Mouse (Mus musculus) midbrain, postnatal 0 days (tissue): Measurements from ENCODE around the gene Nfatc2ip. TPM values are rescaled to one million over a fixed set of nuclear protein-coding genes. Genes with fewer than 3 reads are reported as not detected.
A peak's percentile ranks its signal among the peaks of the same experiment; 100 is the strongest.

Source experiments
- ATAC-seq: fragments of 200-750 bp; cut with Nextera tagmentation; 2 replicates; pipeline ENCODE4 v1.8.0; 2017; ENCODE audit warnings: moderate number of reproducible peaks, mild to moderate bottlenecking, moderate TSS enrichment, moderate library complexity; ENCODE audit not compliant: low FRiP score
- DNase-seq: peaks from one replicate; pipeline ENCODE4 v3.0.0-alpha.2; 2015; ENCODE audit warnings: low spot score
- H3K27ac ChIP-seq: fragments of 300-500 bp; sonication (generic); 2 replicates; pipeline ENCODE4 v1.5.1; 2014; ENCODE audit warnings: low read depth, mild to moderate bottlenecking, low read length, mixed read lengths
- H3K27me3 ChIP-seq: fragments of 300-500 bp; sonication (generic); 2 replicates; pipeline ENCODE4 v1.6.1; 2014; ENCODE audit warnings: low read length, control low read depth, mixed read lengths; ENCODE audit not compliant: insufficient read depth
- H3K36me3 ChIP-seq: fragments of 300-500 bp; sonication (generic); 2 replicates; pipeline ENCODE4 v1.6.1; 2014; ENCODE audit warnings: low read length, control low read depth, mixed read lengths; ENCODE audit not compliant: insufficient read depth
- H3K4me1 ChIP-seq: fragments of 300-500 bp; sonication (generic); 2 replicates; pipeline ENCODE4 v1.6.1; 2014; ENCODE audit warnings: mild to moderate bottlenecking, control low read depth, antibody characterized with exemption, low read length, mixed read lengths; ENCODE audit not compliant: insufficient read depth
- H3K4me2 ChIP-seq: fragments of 300-500 bp; sonication (generic); 2 replicates; pipeline ENCODE4 v1.6.1; 2014; ENCODE audit warnings: low read depth, mild to moderate bottlenecking, low read length, mixed read lengths; ENCODE audit not compliant: poor library complexity, severe bottlenecking
- H3K4me3 ChIP-seq: fragments of 300-500 bp; sonication (generic); 2 replicates; pipeline ENCODE4 v1.5.1; 2014; ENCODE audit warnings: low read depth, mild to moderate bottlenecking, low read length, moderate library complexity
- H3K9ac ChIP-seq: fragments of 300-500 bp; sonication (generic); replicated peaks from 2 replicates; pipeline ENCODE4 v1.6.1; 2014; ENCODE audit warnings: mild to moderate bottlenecking, low read length, moderate library complexity, mixed read lengths; ENCODE audit not compliant: poor library complexity, severe bottlenecking
- H3K9me3 ChIP-seq: fragments of 300-500 bp; sonication (generic); 2 replicates; pipeline ENCODE4 v1.6.1; 2016; ENCODE audit warnings: low read length, control low read depth
- CTCF ChIP-seq: IDR thresholded peaks from 2 replicates; pipeline ENCODE4 v1.5.1; 2016; ENCODE audit warnings: antibody characterized with exemption, mild to moderate bottlenecking
- WGBS: fragments of 180-500 bp; shearing (Covaris S2); extraction: QIAGEN DNeasy Blood & Tissue Kit; methylation state at CpG from one replicate; pipeline ENCODE4 v1.1.7; 2014; 5-methylcytosine and 5-hydroxymethylcytosine counted together
- microRNA-seq: library from miRNA; unstranded; fragments of <30 nt; microRNA quantifications from one replicate; pipeline ENCODE4, GENCODE M21; 2016; ENCODE audit warnings: borderline number of aligned reads
- polyA plus RNA-seq: library from polyadenylated mRNA; unstranded; fragments of >200 nt; fragmentation: Nextera tagmentation; extraction: Ambion mirVana; gene quantifications from 2 replicates; pipeline ENCODE4 v1.2.1, GENCODE M21; 2015
- total RNA-seq: library from RNA; depleted of rRNA; stranded (reverse); fragments of >200 nt; gene quantifications from 2 replicates; pipeline ENCODE4 v1.2.3, GENCODE M21; 2014; rRNA removed

Nfatc2ip gene
- total and polyA plus RNA-seq, 2 experiments from 2014 or later = 2.4 to 6.0 TPM

DNA sequence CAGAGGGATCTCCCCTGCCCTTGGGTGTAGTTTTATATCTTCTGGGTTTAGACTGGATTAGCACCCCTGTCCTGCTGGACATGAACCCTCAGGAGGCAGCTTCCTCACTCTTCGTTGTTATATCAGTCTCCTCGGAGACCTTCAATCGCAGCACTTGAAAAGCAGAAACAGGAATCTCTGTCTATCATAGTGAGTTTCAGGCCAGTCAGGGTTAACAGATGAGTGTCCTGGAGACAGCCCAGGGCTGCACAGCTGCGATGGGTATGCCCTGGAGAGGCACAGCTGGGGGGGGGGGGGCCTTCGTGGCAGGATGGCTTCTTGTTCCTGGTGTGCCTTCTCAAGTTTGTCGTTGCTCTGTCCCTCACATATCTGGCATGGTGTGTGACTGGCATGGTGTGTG lies 55.6 kb downstream of the Nfatc2ip start:
- no peak for TF ChIP-seq CTCF
- Histone ChIP-seq H3K9ac (no peak overlapping the region), H3K36me3 (no peaks in the 10 kb centered on the region), H3K4me1 (no peaks in the 10 kb centered on the region), H3K4me2 (no peak overlapping the region), H3K27ac (no peak overlapping the region), H3K4me3 (no peak overlapping the region), H3K27me3 (no peaks in the 10 kb centered on the region), H3K9me3 (no peaks in the 10 kb centered on the region)
- 56% methylated on average over 6 of the region's 6 CpGs for WGBS
- DNase-seq (no peak), ATAC-seq (no peak)

GRCm38 (mm10) chr7:126340206-126340618 lies 56.3 kb downstream of the Nfatc2ip start:
- no peaks in the 10 kb centered on the region for H3K36me3 ChIP-seq
- H3K27ac ChIP-seq = no peak overlapping the region
- H3K4me2 ChIP-seq = no peak overlapping the region
- H3K9ac ChIP-seq = no peak overlapping the region
- WGBS = 78% methylated on average over 6 of the region's 6 CpGs
- no peaks in the 10 kb centered on the region for H3K9me3 ChIP-seq
- no peak for TF ChIP-seq CTCF
- no peak overlapping the region for H3K4me3 ChIP-seq
- H3K4me1 ChIP-seq = no peaks in the 10 kb centered on the region
- H3K27me3 ChIP-seq = no peaks in the 10 kb centered on the region
- DNase-seq (no peak), ATAC-seq (no peak)

DNA sequence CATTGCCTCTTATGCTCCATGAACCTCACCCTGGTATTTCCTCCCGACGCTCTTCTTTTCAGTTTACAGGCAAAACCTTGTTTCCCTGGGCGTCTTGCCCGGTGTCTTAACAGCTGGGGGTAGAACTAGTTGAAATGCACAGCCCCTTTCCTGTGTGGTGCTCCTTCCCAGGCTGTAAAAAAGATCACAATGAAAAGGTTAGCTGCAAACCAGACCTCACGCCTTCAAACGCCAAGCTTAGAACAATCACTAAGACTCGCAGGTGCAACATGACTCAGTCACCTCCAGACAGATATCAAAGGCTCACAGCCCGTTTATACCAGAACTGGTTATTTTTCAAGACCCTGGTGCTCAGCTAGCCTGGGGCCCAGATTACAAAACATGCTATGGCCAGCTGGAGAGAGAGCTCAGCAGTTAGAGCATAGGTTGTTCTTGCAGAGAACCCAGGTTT lies 57.0 kb downstream of the Nfatc2ip start:
- Histone ChIP-seq H3K36me3 (no peaks in the 10 kb centered on the region), H3K4me3 (no peak overlapping the region), H3K27ac (no peak overlapping the region), H3K4me1 (no peaks in the 10 kb centered on the region), H3K9me3 (no peaks in the 10 kb centered on the region), H3K4me2 (no peak overlapping the region), H3K9ac (no peak overlapping the region), H3K27me3 (no peaks in the 10 kb centered on the region)
- DNase-seq = no peak
- TF ChIP-seq CTCF = no peak
- 70% methylated on average over 8 of the region's 8 CpGs for WGBS
- no peak for ATAC-seq

DNA sequence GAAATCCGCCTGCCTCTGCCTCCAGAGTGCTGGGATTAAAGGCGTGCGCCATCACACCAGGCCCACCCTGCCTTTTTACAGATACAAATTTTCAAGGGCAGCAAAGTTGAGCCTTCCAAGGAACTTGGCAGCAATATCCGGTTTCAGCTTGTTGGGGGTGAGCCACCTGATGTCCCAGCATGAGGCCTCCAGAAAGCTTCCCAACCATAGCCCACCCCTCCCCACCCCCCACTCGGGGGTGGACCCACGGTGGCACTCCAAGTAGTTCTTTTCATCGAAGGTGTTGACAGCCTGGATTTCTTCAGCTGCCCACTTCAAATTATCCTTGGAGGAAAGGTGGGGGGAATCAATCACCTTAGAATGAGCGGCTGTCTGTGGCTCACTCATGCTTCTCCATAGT lies 57.6 kb downstream of the Nfatc2ip start:
- ATAC-seq (no peak), DNase-seq (no peak)
- no peaks in the 10 kb centered on the region for H3K36me3 ChIP-seq
- no peak overlapping the region for H3K27ac ChIP-seq
- H3K9me3 ChIP-seq = no peaks in the 10 kb centered on the region
- H3K4me3 ChIP-seq = no peak overlapping the region
- 84% methylated on average over 8 of the region's 8 CpGs for WGBS
- H3K27me3 ChIP-seq = no peaks in the 10 kb centered on the region
- no peaks in the 10 kb centered on the region for H3K4me1 ChIP-seq
- H3K9ac ChIP-seq = no peak overlapping the region
- TF ChIP-seq CTCF = no peak
- H3K4me2 ChIP-seq = no peak overlapping the region

DNA sequence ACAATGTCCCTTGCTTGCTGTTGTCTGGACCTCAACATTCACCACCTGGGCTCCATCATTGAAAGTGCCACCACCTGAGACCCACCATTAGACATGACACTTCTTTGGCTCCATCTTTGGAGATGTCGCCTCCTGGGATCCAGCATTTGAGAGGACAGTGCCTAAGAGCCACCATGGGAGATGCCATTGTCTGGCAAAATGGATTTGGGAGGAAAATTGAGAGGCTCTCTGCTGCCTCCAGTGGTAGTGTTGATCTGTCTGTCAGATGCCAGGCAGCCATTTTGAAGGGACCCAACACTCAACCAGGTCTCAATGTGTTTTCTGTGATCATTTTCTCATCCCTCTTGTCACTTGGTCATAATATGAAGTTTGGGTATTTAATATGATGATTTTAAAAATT lies 61.0 kb downstream of the Nfatc2ip start:
- no peaks in the 10 kb centered on the region for H3K9me3 ChIP-seq
- no peak overlapping the region for H3K27ac ChIP-seq
- peak; percentile 21 for DNase-seq
- H3K27me3 ChIP-seq = no peaks in the 10 kb centered on the region
- no peaks in the 10 kb centered on the region for H3K4me1 ChIP-seq
- peak; percentile 49 for TF ChIP-seq CTCF
- no peak overlapping the region for H3K9ac ChIP-seq
- no peaks in the 10 kb centered on the region for H3K36me3 ChIP-seq
- H3K4me2 ChIP-seq = no peak overlapping the region
- no peak for ATAC-seq
- H3K4me3 ChIP-seq = no peak overlapping the region
- 81% methylated on average over 1 of the region's 1 CpGs for WGBS

Small RNAs within 50 kb of the gene (microRNA-seq; reads per million reads assigned to microRNA genes)
- gene Mir7058 = not detected

Other genes starting within 250 kb of the Nfatc2ip start
- gene Xpo6, start 196.2 kb downstream of the Nfatc2ip start, total RNA-seq = 117 and 157 TPM in 2 replicates
- gene Xpo6, start 196.2 kb downstream of the Nfatc2ip start, polyA plus RNA-seq = 45.1 and 46.9 TPM in 2 replicates
- gene Sbk1, start 124.1 kb downstream of the Nfatc2ip start, total RNA-seq = 535 and 557 TPM in 2 replicates
- 183 and 184 TPM in 2 replicates for gene Sbk1, start 124.1 kb downstream of the Nfatc2ip start, polyA plus RNA-seq
- 0.42 TPM in 1 of 2 replicates, not detected in the other for gene Lat, start 27.2 kb downstream of the Nfatc2ip start, total RNA-seq
- gene Lat, start 27.2 kb downstream of the Nfatc2ip start, polyA plus RNA-seq = 0.39 and 0.69 TPM in 2 replicates
- gene Spns1, start 19.3 kb downstream of the Nfatc2ip start, total RNA-seq = 97.1 and 119 TPM in 2 replicates
- gene Spns1, start 19.3 kb downstream of the Nfatc2ip start, polyA plus RNA-seq = 88.9 and 89.5 TPM in 2 replicates
- gene Cd19, start 18.2 kb upstream of the Nfatc2ip start, total RNA-seq = not detected in 2 replicates
- gene Cd19, start 18.2 kb upstream of the Nfatc2ip start, polyA plus RNA-seq = 0.23 TPM in 1 of 2 replicates, not detected in the other
- gene Rabep2, start 32.0 kb upstream of the Nfatc2ip start, total RNA-seq = 20.3 and 21.0 TPM in 2 replicates
- gene Rabep2, start 32.0 kb upstream of the Nfatc2ip start, polyA plus RNA-seq = 18.5 and 18.7 TPM in 2 replicates
- 0.14 and 0.33 TPM in 2 replicates for gene Atp2a1, start 66.4 kb upstream of the Nfatc2ip start, total RNA-seq
- 0.35 and 0.56 TPM in 2 replicates for gene Atp2a1, start 66.4 kb upstream of the Nfatc2ip start, polyA plus RNA-seq
- gene Sh2b1, start 78.7 kb upstream of the Nfatc2ip start, total RNA-seq = 41.3 and 46.8 TPM in 2 replicates
- 63.9 and 64.9 TPM in 2 replicates for gene Sh2b1, start 78.7 kb upstream of the Nfatc2ip start, polyA plus RNA-seq
- gene Tufm, start 90.6 kb upstream of the Nfatc2ip start, total RNA-seq = 68.6 and 86.2 TPM in 2 replicates
- 101 and 106 TPM in 2 replicates for gene Tufm, start 90.6 kb upstream of the Nfatc2ip start, polyA plus RNA-seq
- 80.5 and 84.0 TPM in 2 replicates for gene Atxn2l, start 106.7 kb upstream of the Nfatc2ip start, total RNA-seq
- 52.1 and 65.4 TPM in 2 replicates for gene Atxn2l, start 106.7 kb upstream of the Nfatc2ip start, polyA plus RNA-seq
- 111 and 123 TPM in 2 replicates for gene Eif3c, start 169.7 kb upstream of the Nfatc2ip start, total RNA-seq
- 179 and 213 TPM in 2 replicates for gene Eif3c, start 169.7 kb upstream of the Nfatc2ip start, polyA plus RNA-seq
- 0.38 TPM in 1 of 2 replicates, not detected in the other for gene Apobr, start 188.2 kb upstream of the Nfatc2ip start, total RNA-seq
- 0.58 and 0.82 TPM in 2 replicates for gene Apobr, start 188.2 kb upstream of the Nfatc2ip start, polyA plus RNA-seq
- gene Cln3, start 189.1 kb upstream of the Nfatc2ip start, total RNA-seq = 32.1 and 38.9 TPM in 2 replicates
- 23.9 and 31.2 TPM in 2 replicates for gene Cln3, start 189.1 kb upstream of the Nfatc2ip start, polyA plus RNA-seq
- not detected in 2 replicates for gene Il27, start 198.2 kb upstream of the Nfatc2ip start, total RNA-seq
- gene Il27, start 198.2 kb upstream of the Nfatc2ip start, polyA plus RNA-seq = not detected in 2 replicates
- 5.7 and 9.9 TPM in 2 replicates for gene Nupr1, start 234.1 kb upstream of the Nfatc2ip start, total RNA-seq
- 16.9 and 21.4 TPM in 2 replicates for gene Nupr1, start 234.1 kb upstream of the Nfatc2ip start, polyA plus RNA-seq